8 mouse cellular contexts compared by ENCODE assay signal in the genomic region with DNA sequence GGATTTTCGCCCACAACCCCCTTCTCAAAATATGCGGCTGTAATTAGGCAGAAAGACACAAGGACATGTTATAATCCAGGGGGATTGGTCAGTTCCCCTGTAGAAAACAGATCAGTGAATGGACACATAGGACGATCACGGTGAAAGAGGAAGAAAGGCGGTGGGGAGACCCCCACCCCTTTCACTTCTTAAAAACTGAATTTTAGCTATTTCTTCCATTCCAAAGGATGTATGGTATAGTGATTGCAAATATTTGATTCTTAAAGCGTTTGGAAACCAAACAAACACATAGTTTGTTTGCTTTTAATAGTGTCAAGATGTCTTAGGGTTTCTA. TPM values are rescaled to one million over a fixed set of nuclear protein-coding genes. Genes with fewer than 3 reads are reported as not detected.
DNase-seq lines count a peak whose midpoint lies in the region; ATAC-seq and TF ChIP-seq lines count a peak whose summit lies in the region.

No protein-coding gene starts in this region.

- H3K36me3 ChIP-seq in kidney, postnatal 0 days (ENCODE audit: insufficient read depth, low read length), result no peaks in the 10 kb centered on the region
- no peaks in the 10 kb centered on the region for H3K36me3 ChIP-seq in embryonic facial prominence, embryonic 15.5 days
- H3K36me3 ChIP-seq in intestine, postnatal 0 days (ENCODE audit: control insufficient read depth, insufficient read depth), result no peaks in the 10 kb centered on the region
- H3K36me3 ChIP-seq in neural tube, embryonic 12.5 days, result no peaks in the 10 kb centered on the region

- peak overlapping the region; percentile 35; the same call in 1 of the 2 replicates for H3K9ac ChIP-seq in kidney, postnatal 0 days (ENCODE audit: low read depth, low read length)
- no peak overlapping the region for H3K9ac ChIP-seq in embryonic facial prominence, embryonic 15.5 days
- no peak overlapping the region for H3K9ac ChIP-seq in intestine, postnatal 0 days (ENCODE audit: low read depth, low read length)
- no peak overlapping the region for H3K9ac ChIP-seq in neural tube, embryonic 12.5 days

- no peaks in the 10 kb centered on the region for H3K27me3 ChIP-seq in kidney, postnatal 0 days (ENCODE audit: insufficient read depth, low read length)
- H3K27me3 ChIP-seq in embryonic facial prominence, embryonic 15.5 days, result no peaks in the 10 kb centered on the region
- H3K27me3 ChIP-seq in intestine, postnatal 0 days (replicated peaks; ENCODE audit: control insufficient read depth, insufficient read depth, low read length), result no peaks in the 10 kb centered on the region
- no peaks in the 10 kb centered on the region for H3K27me3 ChIP-seq in neural tube, embryonic 12.5 days (replicated peaks)

- no peak for ATAC-seq in kidney, postnatal 0 days (replicated peaks; ENCODE audit: low FRiP score, low read depth)
- no peak for ATAC-seq in embryonic facial prominence, embryonic 15.5 days (ENCODE audit: insufficient number of reproducible peaks, low FRiP score, low TSS enrichment, low read depth)
- no peak for ATAC-seq in intestine, postnatal 0 days
- peak; percentile 55 for ATAC-seq in neural tube, embryonic 12.5 days (ENCODE audit: low FRiP score, low read depth)
- no peak for ATAC-seq in erythroblast, adult 5-6 weeks (replicated peaks; ENCODE audit: low FRiP score, poor library complexity, severe bottlenecking)

- H3K9me3 ChIP-seq in kidney, postnatal 0 days (replicated peaks; ENCODE audit: low read length), result no peaks in the 10 kb centered on the region
- no peaks in the 10 kb centered on the region for H3K9me3 ChIP-seq in embryonic facial prominence, embryonic 15.5 days (replicated peaks)
- no peaks in the 10 kb centered on the region for H3K9me3 ChIP-seq in intestine, postnatal 0 days (ENCODE audit: control insufficient read depth)
- no peaks in the 10 kb centered on the region for H3K9me3 ChIP-seq in neural tube, embryonic 12.5 days

- peak overlapping the region; percentile 25 for H3K4me3 ChIP-seq in kidney, postnatal 0 days (replicated peaks; ENCODE audit: low read depth, low read length)
- peak overlapping the region; percentile 34 for H3K4me3 ChIP-seq in embryonic facial prominence, embryonic 15.5 days (replicated peaks)
- peak overlapping the region; percentile 20 for H3K4me3 ChIP-seq in intestine, postnatal 0 days (ENCODE audit: low read depth, low read length)
- H3K4me3 ChIP-seq in neural tube, embryonic 12.5 days, result peak overlapping the region; percentile 19; the same call in 1 of the 2 replicates

- no peak for TF ChIP-seq CTCF in kidney, postnatal 0 days (IDR thresholded peaks at IDR 0.05; ENCODE audit: low read depth)
- TF ChIP-seq CTCF in intestine, postnatal 0 days (IDR thresholded peaks at IDR 0.05; ENCODE audit: low read depth), result no peak

- H3K27ac ChIP-seq in kidney, postnatal 0 days, result no peak overlapping the region
- H3K27ac ChIP-seq in embryonic facial prominence, embryonic 15.5 days (replicated peaks), result 0 out of 2 replicates have a peak overlapping the region, but pooled peaks have one; percentile 39
- no peak overlapping the region for H3K27ac ChIP-seq in intestine, postnatal 0 days (ENCODE audit: low read depth, low read length)
- no peak overlapping the region for H3K27ac ChIP-seq in neural tube, embryonic 12.5 days

- H3K4me2 ChIP-seq in kidney, postnatal 0 days (ENCODE audit: low read length), result peak overlapping the region; percentile 56
- H3K4me2 ChIP-seq in embryonic facial prominence, embryonic 15.5 days (replicated peaks), result peak overlapping the region; percentile 54
- peak overlapping the region; percentile 57 for H3K4me2 ChIP-seq in intestine, postnatal 0 days (replicated peaks; ENCODE audit: low read depth)
- H3K4me2 ChIP-seq in neural tube, embryonic 12.5 days (replicated peaks), result peak overlapping the region; percentile 61

- no peak for DNase-seq in kidney, postnatal 0 days (ENCODE audit: low spot score)
- DNase-seq in kidney, postnatal 14 days, result no peak
- no peak for DNase-seq in retina, embryonic 14.5 days (ENCODE audit: low spot score)
- DNase-seq in ovary, adult 18-20 months (ENCODE audit: low spot score), result no peak

- H3K4me1 ChIP-seq in kidney, postnatal 0 days (replicated peaks; ENCODE audit: insufficient read depth, low read length), result peaks cover 5% of the 10 kb centered on the region
- H3K4me1 ChIP-seq in embryonic facial prominence, embryonic 15.5 days, result peaks cover 9% of the 10 kb centered on the region; the same call in 1 of the 2 replicates
- no peaks in the 10 kb centered on the region; the same call in 1 of the 2 replicates for H3K4me1 ChIP-seq in intestine, postnatal 0 days (replicated peaks; ENCODE audit: control insufficient read depth, insufficient read depth, low read length)
- H3K4me1 ChIP-seq in neural tube, embryonic 12.5 days, result peaks cover 12% of the 10 kb centered on the region

- WGBS in kidney, postnatal 0 days, result 40% methylated on average over 6 of the region's 6 CpGs
- 23% methylated on average over 6 of the region's 6 CpGs for WGBS in embryonic facial prominence, embryonic 15.5 days
- 35% methylated on average over 6 of the region's 6 CpGs for WGBS in intestine, postnatal 0 days
- WGBS in neural tube, embryonic 12.5 days, result 49% methylated on average over 6 of the region's 6 CpGs

RNA-seq across cellular contexts. Expression of gene Siah3, which starts 9.9 kb away (rescaled TPM):
- polyA plus RNA-seq in kidney, postnatal 0 days (2015; fragmentation: Nextera tagmentation; extraction: Ambion mirVana), result 0.03 and 0.08 TPM in 2 replicates
- 0.16 and 0.63 TPM in 2 replicates for polyA plus RNA-seq in embryonic facial prominence, embryonic 15.5 days (2015; fragmentation: Nextera tagmentation; extraction: Ambion mirVana)
- polyA plus RNA-seq in intestine, postnatal 0 days (2015; fragmentation: Nextera tagmentation; extraction: Ambion mirVana), result not detected in 2 replicates
- 2.8 and 3.7 TPM in 2 replicates for polyA plus RNA-seq in neural tube, embryonic 12.5 days (2016; fragmentation: Nextera tagmentation; extraction: Ambion mirVana)
- total RNA-seq in erythroblast, adult 5-6 weeks (2015; ENCODE audit: low replicate concordance), result not detected in 2 replicates
- not detected in 2 replicates for total RNA-seq in erythroblast, adult 5-6 weeks (2017; ENCODE audit: low replicate concordance)
